Mouse (Mus musculus) thymus, adult 2 months (tissue): ENCODE measurements around the gene Tmco5b. TPM values are rescaled to one million over a fixed set of nuclear protein-coding genes. Genes with fewer than 3 reads are reported as not detected.

Experiments
- DNase-seq: peaks from one replicate; pipeline ENCODE4 v3.0.0; 2021
- H3K27ac ChIP-seq: fragments of 200-500 bp; 2 replicates; pipeline ENCODE4 v1.5.1; 2012; ENCODE audit warnings: low read length, control low read depth; ENCODE audit not compliant: control insufficient read depth, insufficient read depth
- H3K27me3 ChIP-seq: fragments of 200-500 bp; 2 replicates; pipeline ENCODE4 v1.6.1; 2012; ENCODE audit warnings: mild to moderate bottlenecking, low read length, moderate library complexity, mixed read lengths; ENCODE audit not compliant: control insufficient read depth, insufficient read depth
- H3K36me3 ChIP-seq: fragments of 200-500 bp; 2 replicates; pipeline ENCODE4 v1.6.1; 2012; ENCODE audit warnings: mild to moderate bottlenecking, low read length, moderate library complexity; ENCODE audit not compliant: control insufficient read depth, insufficient read depth
- H3K4me1 ChIP-seq: fragments of 200-500 bp; replicated peaks from 2 replicates; pipeline ENCODE4 v1.6.1; 2012; ENCODE audit warnings: low read length; ENCODE audit not compliant: control insufficient read depth, insufficient read depth
- H3K4me3 ChIP-seq: fragments of 200-500 bp; 2 replicates; pipeline ENCODE4 v1.5.1; 2012; ENCODE audit warnings: mild to moderate bottlenecking, low read length, control low read depth, moderate library complexity; ENCODE audit not compliant: control insufficient read depth, insufficient read depth
- CTCF ChIP-seq: fragments of 200-500 bp; IDR thresholded peaks from 2 replicates; pipeline ENCODE4 v1.5.1; 2012; ENCODE audit warnings: mild to moderate bottlenecking, control low read depth, low read length, moderate library complexity, borderline replicate concordance; ENCODE audit not compliant: control insufficient read depth, poor library complexity, insufficient read depth; ENCODE audit errors: extremely low read depth
- POLR2A ChIP-seq: fragments of 200-500 bp; IDR thresholded peaks from 2 replicates; pipeline ENCODE4 v1.6.1; 2012; ENCODE audit warnings: mild to moderate bottlenecking, low read length, control low read depth, moderate library complexity; ENCODE audit not compliant: control insufficient read depth, poor library complexity, insufficient read depth; ENCODE audit errors: extremely low read depth
- WGBS: fragments of 180-500 bp; shearing (Covaris S2); methylation state at CpG from one replicate; pipeline ENCODE4 v1.1.7; 2018; 5-methylcytosine and 5-hydroxymethylcytosine counted together
- polyA plus RNA-seq: library from polyadenylated mRNA; depleted of rRNA; stranded (reverse); fragments of >200 nt; gene quantifications from 2 replicates; pipeline ENCODE4 v1.2.3, GENCODE M21; 2012; rRNA removed

The Tmco5b gene
- 0.13 TPM in 1 of 2 replicates, not detected in the other for polyA plus RNA-seq

DNA sequence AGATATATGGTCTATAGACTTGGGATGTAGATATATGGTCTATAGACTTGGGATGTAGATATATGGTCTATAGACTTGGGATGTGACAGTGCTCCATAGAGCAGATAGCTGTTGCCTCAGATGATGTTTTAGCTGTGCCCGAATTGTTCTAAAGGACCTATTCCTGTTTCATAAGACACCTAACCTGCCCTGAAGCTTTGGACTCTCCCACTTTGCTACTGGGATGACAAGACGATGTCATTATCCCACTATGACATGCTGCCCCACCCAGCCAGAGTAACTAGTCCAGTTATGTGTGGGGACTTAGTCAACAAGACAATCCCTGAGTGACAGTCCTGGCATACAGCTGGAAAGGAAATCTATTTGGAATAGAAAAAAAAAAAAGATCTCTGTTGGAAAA is at the start of gene Tmco5b:
Tmco5b (plus strand) TSS at position 301 of the 400 bp plus-strand sequence.
- Histone ChIP-seq H3K36me3 (no peaks in the 10 kb centered on the region), H3K4me1 (no peaks in the 10 kb centered on the region), H3K27me3 (no peaks in the 10 kb centered on the region), H3K4me3 (no peak within 1 kb of the TSS), H3K27ac (no peak within 1 kb of the TSS)
- 96% methylated on average over 2 of the region's 2 CpGs for WGBS
- no peak for DNase-seq
- TF ChIP-seq CTCF: no peak
- no peak for TF ChIP-seq POLR2A

DNA sequence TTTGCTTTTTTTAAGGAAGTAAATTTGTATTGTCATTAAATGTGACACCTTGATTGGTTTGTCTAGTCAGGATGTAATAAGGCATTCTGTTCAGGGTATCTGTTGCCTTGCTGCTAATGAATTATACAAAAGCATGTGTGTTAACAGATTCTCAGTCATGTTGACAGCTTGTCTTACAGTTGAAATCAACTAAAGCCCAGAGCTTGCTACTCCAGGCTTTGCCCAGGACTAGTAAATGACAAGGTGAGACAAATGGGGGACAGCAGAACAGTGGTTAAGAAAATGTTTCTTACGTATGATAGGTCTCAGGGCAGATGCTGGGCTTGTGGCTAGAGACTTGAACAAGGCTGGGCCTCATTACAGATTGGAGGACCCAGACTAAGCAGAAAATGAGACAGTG is 48.5 kb upstream of the Tmco5b start:
- H3K4me3 ChIP-seq: no peak overlapping the region
- TF ChIP-seq CTCF (no peak), POLR2A (no peak)
- H3K36me3 ChIP-seq: no peaks in the 10 kb centered on the region
- no peak overlapping the region for H3K27ac ChIP-seq
- no peaks in the 10 kb centered on the region for H3K27me3 ChIP-seq
- no peak for DNase-seq
- WGBS: 85% methylated on average over 1 of the region's 1 CpGs
- H3K4me1 ChIP-seq: no peaks in the 10 kb centered on the region

DNA sequence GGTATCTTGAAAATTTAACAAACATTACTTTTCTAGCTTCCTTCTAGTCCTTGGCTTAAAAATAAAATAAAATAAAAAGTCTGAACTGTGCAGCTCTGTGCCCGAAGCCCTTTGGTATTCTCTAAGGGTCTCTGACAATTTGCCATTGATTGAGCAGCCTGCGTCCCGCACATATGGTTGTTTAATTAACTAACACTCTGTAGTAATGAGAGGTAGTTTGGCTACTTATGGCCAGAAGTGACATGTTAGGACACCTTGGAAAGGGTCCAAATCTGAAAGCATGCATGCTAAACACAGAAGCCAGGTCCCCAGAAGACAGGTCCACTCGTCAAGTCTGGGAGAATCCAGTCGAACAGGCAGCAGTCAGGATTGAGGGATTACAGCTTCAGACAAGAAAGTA is 46.7 kb upstream of the Tmco5b start:
- Histone ChIP-seq H3K27me3 (no peaks in the 10 kb centered on the region), H3K36me3 (no peaks in the 10 kb centered on the region), H3K4me1 (no peaks in the 10 kb centered on the region), H3K4me3 (no peak overlapping the region), H3K27ac (no peak overlapping the region)
- WGBS: 88% methylated on average over 5 of the region's 5 CpGs
- no peak for DNase-seq
- no peak for TF ChIP-seq CTCF

DNA sequence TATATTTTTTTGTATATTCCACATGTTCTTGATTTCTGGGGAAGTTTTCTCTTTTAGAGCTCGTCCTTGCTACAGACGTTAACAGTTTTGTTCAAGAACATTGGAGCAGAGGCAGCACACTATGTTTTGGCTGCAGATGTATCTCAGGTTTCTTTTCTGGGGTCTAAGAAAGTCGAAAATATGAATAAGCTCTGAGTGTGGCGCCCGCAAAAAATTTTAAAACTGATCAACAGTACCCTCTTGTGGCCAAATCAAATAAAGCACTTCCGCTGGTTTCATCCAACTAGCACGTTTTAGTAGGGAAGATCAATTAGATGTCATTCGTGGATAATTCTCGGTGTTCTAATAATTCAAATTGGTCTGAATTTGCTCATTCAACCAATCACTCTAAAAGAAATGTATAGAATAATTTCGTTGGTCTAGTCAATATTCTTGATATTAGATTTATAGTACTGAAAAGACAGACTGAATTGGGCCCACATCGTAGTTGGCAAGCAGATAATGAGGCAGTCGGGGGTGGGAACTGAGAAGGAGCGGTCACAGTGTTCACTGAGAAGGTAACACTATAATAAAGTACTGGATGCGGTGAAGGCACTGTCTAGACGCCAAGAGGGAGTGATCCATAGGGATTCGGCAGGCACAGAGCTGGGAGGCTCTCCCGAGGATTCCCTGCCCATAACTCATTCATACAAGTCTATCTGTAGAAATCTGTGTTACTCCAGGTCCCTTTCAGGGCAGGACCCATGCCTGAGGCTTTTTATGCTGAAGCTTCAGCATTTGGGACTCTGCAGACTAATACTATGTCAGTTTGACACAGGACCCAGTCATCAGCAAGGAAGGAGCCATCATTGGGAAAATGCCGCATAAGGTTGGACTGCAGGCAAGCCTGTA is 17.1 kb downstream of the Tmco5b start:
- 43% methylated on average over 18 of the region's 18 CpGs for WGBS
- no peak overlapping the region for H3K4me3 ChIP-seq
- no peak for DNase-seq
- H3K27me3 ChIP-seq: no peaks in the 10 kb centered on the region
- H3K4me1 ChIP-seq: no peaks in the 10 kb centered on the region
- no peak overlapping the region for H3K27ac ChIP-seq
- H3K36me3 ChIP-seq: no peaks in the 10 kb centered on the region
- no peak for TF ChIP-seq CTCF
- TF ChIP-seq POLR2A: no peak

DNA sequence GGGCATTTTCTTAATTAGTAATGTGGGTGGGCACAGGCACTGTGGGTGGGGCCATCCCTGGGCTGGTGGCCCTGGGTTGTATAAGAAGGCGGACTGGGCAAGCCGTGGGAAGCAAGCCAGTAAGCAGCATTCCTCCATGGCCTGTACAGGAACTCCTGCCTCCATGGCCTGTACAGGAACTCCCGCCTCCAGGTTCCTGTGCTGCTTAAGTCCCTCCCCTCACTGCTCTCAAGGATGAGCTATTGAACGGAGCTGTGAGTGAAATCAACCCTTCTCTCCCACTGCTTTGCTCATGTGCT is 17.7 kb downstream of the Tmco5b start:
- H3K4me3 ChIP-seq: no peak overlapping the region
- WGBS: 79% methylated on average over 4 of the region's 4 CpGs
- no peaks in the 10 kb centered on the region for H3K36me3 ChIP-seq
- H3K27me3 ChIP-seq: no peaks in the 10 kb centered on the region
- H3K4me1 ChIP-seq: no peaks in the 10 kb centered on the region
- no peak overlapping the region for H3K27ac ChIP-seq
- DNase-seq: no peak
- TF ChIP-seq CTCF (no peak), POLR2A (no peak)

DNA sequence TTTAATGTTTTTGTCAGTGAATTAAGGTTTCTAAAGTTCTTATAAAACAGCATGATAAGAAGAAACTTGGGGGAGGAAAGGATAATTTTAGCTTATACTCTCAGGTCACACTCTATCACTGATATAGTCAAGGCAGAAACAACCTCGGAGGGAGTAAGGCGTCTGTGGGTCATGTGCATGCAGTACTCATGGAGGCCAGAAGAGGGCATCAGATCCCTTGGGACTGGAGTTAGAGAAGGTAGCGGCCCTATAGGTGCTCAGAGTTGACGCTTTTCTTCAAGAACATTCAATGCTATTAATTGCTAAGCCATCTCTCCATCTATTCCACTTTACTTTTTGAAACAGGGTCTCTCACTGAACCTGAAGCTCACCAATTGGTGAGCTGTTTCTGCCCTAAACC is 19.8 kb downstream of the Tmco5b start:
- TF ChIP-seq CTCF (no peak), POLR2A (no peak)
- Histone ChIP-seq H3K4me1 (no peaks in the 10 kb centered on the region), H3K4me3 (no peak overlapping the region), H3K27me3 (no peaks in the 10 kb centered on the region), H3K36me3 (no peaks in the 10 kb centered on the region), H3K27ac (no peak overlapping the region)
- DNase-seq: peak; percentile 12
- WGBS: 8% methylated on average over 4 of the region's 4 CpGs

DNA sequence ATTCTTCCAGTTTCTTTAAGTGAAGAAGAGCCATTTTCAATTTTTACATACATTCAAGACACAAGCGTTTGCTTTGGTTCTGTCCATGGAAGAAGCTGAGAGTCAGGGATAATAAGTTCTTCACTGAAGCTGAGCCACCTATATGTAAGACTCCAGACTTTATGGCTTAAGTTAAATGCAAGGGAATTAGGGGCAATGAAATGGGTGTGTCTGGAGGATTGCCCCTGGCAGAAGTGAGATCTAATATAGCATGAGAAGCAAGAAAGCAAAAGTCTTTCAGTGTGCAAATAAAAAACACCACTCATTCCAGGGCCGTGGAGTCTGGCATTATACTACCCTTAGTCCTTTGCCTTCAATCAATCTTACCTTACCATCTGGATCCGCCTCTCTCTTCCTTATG is 25.7 kb downstream of the Tmco5b start:
- no peak overlapping the region for H3K4me3 ChIP-seq
- WGBS: 91% methylated on average over 3 of the region's 3 CpGs

More for the DNA sequence above, 25.7 kb downstream of the Tmco5b start:
- H3K27me3 ChIP-seq: no peaks in the 10 kb centered on the region
- H3K4me1 ChIP-seq: no peaks in the 10 kb centered on the region
- DNase-seq: no peak
- H3K36me3 ChIP-seq: no peaks in the 10 kb centered on the region
- no peak overlapping the region for H3K27ac ChIP-seq
- TF ChIP-seq CTCF (no peak), POLR2A (no peak)
